Mouse (Mus musculus) bone marrow, adult 2 months (tissue): Measurements from ENCODE around the gene Glb1l. TPM values are rescaled to one million over a fixed set of nuclear protein-coding genes. Genes with fewer than 3 reads are reported as not detected.
A peak's percentile ranks its signal among the peaks of the same experiment; 100 is the strongest.
"Not testable (repeated sequence)": the region's sequence is repeated elsewhere in the genome, so short reads cannot be mapped to it uniquely, and the experiment has no call there.

Experiments
- H3K27ac ChIP-seq: fragments of 200-500 bp; 2 replicates; pipeline ENCODE4 v1.5.1; 2012; ENCODE audit warnings: low read depth, mild to moderate bottlenecking, control low read depth, inconsistent platforms, low read length; ENCODE audit not compliant: control insufficient read depth, poor library complexity, insufficient read depth
- H3K4me1 ChIP-seq: fragments of 200-500 bp; 2 replicates; pipeline ENCODE4 v1.6.1; 2011; ENCODE audit warnings: low read length; ENCODE audit not compliant: control insufficient read depth, insufficient read depth
- H3K4me3 ChIP-seq: fragments of 200-500 bp; replicated peaks from 2 replicates; pipeline ENCODE3; 2011; ENCODE audit warnings: mild to moderate bottlenecking, low read depth, low read length, control low read depth; ENCODE audit not compliant: control insufficient read depth
- CTCF ChIP-seq: fragments of 200-500 bp; IDR thresholded peaks from 2 replicates; pipeline ENCODE4 v1.5.1; 2011; ENCODE audit warnings: low read length, control low read depth; ENCODE audit not compliant: control insufficient read depth, insufficient read depth
- POLR2A ChIP-seq: fragments of 200-500 bp; IDR thresholded peaks from 2 replicates; pipeline ENCODE4 v1.6.1; 2011; ENCODE audit warnings: low read depth, mild to moderate bottlenecking, control low read depth, low read length, borderline replicate concordance; ENCODE audit not compliant: control insufficient read depth
- WGBS: fragments of 180-500 bp; shearing (Covaris S2); methylation state at CpG from one replicate; pipeline ENCODE4 v1.1.7; 2018; 5-methylcytosine and 5-hydroxymethylcytosine counted together
- polyA plus RNA-seq: library from polyadenylated mRNA; stranded (reverse); fragments of >200 nt; gene quantifications from 2 replicates; pipeline ENCODE4 v1.2.4, GENCODE M21; 2011; ENCODE audit warnings: low replicate concordance; ENCODE audit not compliant: missing spikeins, insufficient read depth, insufficient read length

Gene Glb1l
- polyA plus RNA-seq, 1 experiment = 43.6 TPM

GRCm38 (mm10) chr1:75234606-75235005 lies 24.0 kb upstream of the Glb1l start:
- Histone ChIP-seq H3K27ac (no peak overlapping the region), H3K4me3 (no peak overlapping the region), H3K4me1 (peaks cover 1% of the 10 kb centered on the region)
- TF ChIP-seq POLR2A (no peak), CTCF (peak; percentile 84)
- under 1% methylated on average over 8 of the region's 8 CpGs for WGBS

- not testable (repeated sequence) for H3K27ac ChIP-seq, H3K4me3 ChIP-seq, H3K4me1 ChIP-seq
- 79% methylated on average over 4 of the region's 4 CpGs for WGBS
Measured at GRCm38 (mm10) chr1:75232489-75232888, 21.9 kb upstream of the Glb1l start.

GRCm38 (mm10) chr1:75231664-75232152 lies 21.1 kb upstream of the Glb1l start, which contains the start of gene A630095N17Rik:
Gene A630095N17Rik (minus strand): TSS chr1:75232102.
- Histone ChIP-seq H3K27ac (no peak within 1 kb of the TSS), H3K4me3 (no peak within 1 kb of the TSS), H3K4me1 (peaks cover 4% of the 10 kb centered on the region)
- 73% methylated on average over 5 of the region's 5 CpGs for WGBS
- TF ChIP-seq POLR2A = no peak
- TF ChIP-seq CTCF = no peak

GRCm38 (mm10) chr1:75231224-75231623 lies 20.6 kb upstream of the Glb1l start:
- H3K4me1 ChIP-seq = peaks cover 4% of the 10 kb centered on the region
- TF ChIP-seq POLR2A (no peak), CTCF (no peak)
- H3K27ac ChIP-seq = no peak overlapping the region
- WGBS = 79% methylated on average over 4 of the region's 4 CpGs
- no peak overlapping the region for H3K4me3 ChIP-seq

- Histone ChIP-seq H3K4me3 (no peak overlapping the region), H3K27ac (no peak overlapping the region), H3K4me1 (peaks cover 4% of the 10 kb centered on the region)
- TF ChIP-seq POLR2A = no peak
- TF ChIP-seq CTCF = no peak
- 55% methylated on average over 7 of the region's 7 CpGs for whole genome bisulfite sequencing
Measured at GRCm38 (mm10) chr1:75230335-75230994, 19.9 kb upstream of the Glb1l start.

GRCm38 (mm10) chr1:75229158-75229557 lies 18.5 kb upstream of the Glb1l start:
- H3K27ac ChIP-seq = peak overlapping the region; percentile 28; the same call in 1 of the 2 replicates

GRCm38 (mm10) chr1:75227653-75228052 lies 17.0 kb upstream of the Glb1l start:
- Histone ChIP-seq H3K4me1 (peaks cover 3% of the 10 kb centered on the region), H3K4me3 (no peak overlapping the region), H3K27ac (no peak overlapping the region)
- TF ChIP-seq POLR2A (no peak), CTCF (no peak)
- WGBS = 88% methylated on average over 1 of the region's 1 CpGs

More at GRCm38 (mm10) chr1:75229158-75229557, 18.5 kb upstream of the Glb1l start:
- peaks cover 3% of the 10 kb centered on the region for H3K4me1 ChIP-seq
- no peak overlapping the region for H3K4me3 ChIP-seq
- WGBS = 32% methylated on average over 4 of the region's 4 CpGs
- TF ChIP-seq CTCF (no peak), POLR2A (no peak)

GRCm38 (mm10) chr1:75226138-75226537 lies 15.5 kb upstream of the Glb1l start:
- TF ChIP-seq CTCF = no peak
- TF ChIP-seq POLR2A = no peak
- H3K4me1 ChIP-seq = peaks cover 3% of the 10 kb centered on the region
- 42% methylated on average over 2 of the region's 2 CpGs for WGBS
- H3K27ac ChIP-seq = no peak overlapping the region
- H3K4me3 ChIP-seq = no peak overlapping the region

GRCm38 (mm10) chr1:75225473-75225872 lies 14.9 kb upstream of the Glb1l start:
- WGBS = 12% methylated on average over 3 of the region's 3 CpGs
- Histone ChIP-seq H3K4me3 (no peak overlapping the region), H3K27ac (no peak overlapping the region), H3K4me1 (peaks cover 3% of the 10 kb centered on the region)
- TF ChIP-seq POLR2A (no peak), CTCF (no peak)

- Histone ChIP-seq H3K4me3 (no peak overlapping the region), H3K27ac (no peak overlapping the region), H3K4me1 (peaks cover 1% of the 10 kb centered on the region)
- TF ChIP-seq POLR2A = no peak
- WGBS = 2% methylated on average over 6 of the region's 6 CpGs
Measured at GRCm38 (mm10) chr1:75223532-75223931, 12.9 kb upstream of the Glb1l start.
